Mouse (Mus musculus) frontal cortex, postnatal 25 days (tissue): ENCODE data around the gene Hnf1a.
A peak's percentile ranks its signal among the peaks of the same experiment; 100 is the strongest.

Source experiments
- DNase-seq, 2 experiments: peaks; one replicate each; pipeline ENCODE4 v3.0.0; 2022; ENCODE audit warnings: low spot score in 2 of 2

Hnf1a gene

GRCm38 (mm10) chr5:114970824-114971227, at the start of gene Hnf1a:
Gene Hnf1a, minus strand, starts transcription at chr5:114971094.
- no peak for DNase-seq

GRCm38 (mm10) chr5:115018813-115019212, 47.9 kb upstream of the Hnf1a start:
- DNase-seq: no peak

- DNase-seq: no peak
Measured at GRCm38 (mm10) chr5:115018270-115018669, 47.4 kb upstream of the Hnf1a start.

GRCm38 (mm10) chr5:115015121-115015520, 44.2 kb upstream of the Hnf1a start:
- no peak for DNase-seq

- no peak for DNase-seq
Measured at GRCm38 (mm10) chr5:115014570-115014969, 43.7 kb upstream of the Hnf1a start.

- DNase-seq: no peak
Measured at GRCm38 (mm10) chr5:115013436-115013835, 42.5 kb upstream of the Hnf1a start.

DNA sequence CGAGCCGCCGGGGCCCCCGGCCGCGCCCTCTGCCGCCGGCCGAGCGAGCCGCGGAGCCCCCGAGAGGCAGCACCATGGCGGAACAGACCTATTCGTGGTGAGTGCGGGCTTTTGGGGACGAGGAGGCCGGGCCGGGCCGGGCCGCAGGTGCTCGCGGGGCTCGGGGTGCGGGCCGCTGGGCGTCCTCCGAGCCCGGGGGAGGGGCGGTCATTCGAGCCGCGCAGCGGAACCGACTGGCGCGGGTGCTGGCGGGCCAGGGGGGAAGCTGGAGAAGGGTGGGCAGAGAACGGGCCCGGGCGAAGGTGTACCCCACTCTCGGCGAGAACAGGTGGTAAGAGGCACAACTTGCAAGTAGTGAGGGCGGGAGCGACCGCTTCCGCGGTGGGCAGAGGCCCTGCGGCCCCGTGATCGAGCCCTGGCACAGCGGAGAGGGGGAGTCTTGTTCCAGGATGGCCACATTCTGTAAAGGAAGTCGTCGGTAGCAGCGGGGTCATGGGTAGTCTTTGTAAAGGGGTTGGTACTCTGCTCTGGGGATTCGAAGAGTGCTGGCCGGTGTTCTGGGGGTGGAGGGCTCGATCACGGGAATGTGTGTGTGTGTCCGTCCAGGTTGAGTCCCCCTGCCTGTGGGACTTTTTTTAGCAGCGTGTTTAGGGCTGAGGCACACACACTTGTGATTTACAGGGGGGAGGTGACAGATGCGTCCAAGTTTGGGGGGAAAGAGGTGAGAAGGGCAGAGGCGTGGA, 40.8 kb upstream of the Hnf1a start:
- DNase-seq: peak; percentile 16 to 21

- no peak for DNase-seq
Measured at GRCm38 (mm10) chr5:115011217-115011518, 40.3 kb upstream of the Hnf1a start.

DNA sequence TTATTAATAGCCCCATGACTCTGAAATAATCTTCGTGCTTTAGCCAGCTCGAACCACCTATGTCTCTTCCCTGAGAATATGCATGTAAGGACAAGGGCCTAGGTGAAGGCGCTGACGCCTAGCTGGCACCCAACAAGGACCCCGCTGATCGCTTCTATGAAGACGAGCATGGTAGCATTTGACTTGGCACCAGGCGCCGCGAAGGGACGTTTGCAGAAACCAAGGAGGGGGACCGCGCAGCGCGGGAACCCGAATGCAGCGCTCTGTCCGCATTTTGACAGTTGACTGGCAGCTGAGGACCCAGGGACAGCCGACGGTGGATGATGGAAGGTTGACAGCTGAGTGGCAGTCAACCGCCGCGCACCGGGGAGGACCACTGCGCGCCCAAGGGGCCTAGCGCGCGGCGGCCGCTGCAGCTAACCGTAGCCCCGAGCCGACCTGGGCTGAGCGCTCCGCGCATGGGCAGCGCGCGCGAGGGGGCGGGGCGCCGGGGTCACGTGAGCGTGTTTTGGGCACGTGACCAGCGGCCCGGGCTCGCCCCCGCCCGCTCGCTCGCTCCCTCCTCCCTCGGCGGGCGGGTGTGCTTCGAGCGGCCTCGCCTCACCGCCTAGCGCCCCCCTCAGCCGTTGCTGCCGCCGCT, 39.8 kb upstream of the Hnf1a start, which contains the start of gene Sppl3:
TSS of gene Sppl3 (plus strand) at position 561 of the 640 bp plus-strand sequence.
- DNase-seq: peak; percentile 84 to 89

DNA sequence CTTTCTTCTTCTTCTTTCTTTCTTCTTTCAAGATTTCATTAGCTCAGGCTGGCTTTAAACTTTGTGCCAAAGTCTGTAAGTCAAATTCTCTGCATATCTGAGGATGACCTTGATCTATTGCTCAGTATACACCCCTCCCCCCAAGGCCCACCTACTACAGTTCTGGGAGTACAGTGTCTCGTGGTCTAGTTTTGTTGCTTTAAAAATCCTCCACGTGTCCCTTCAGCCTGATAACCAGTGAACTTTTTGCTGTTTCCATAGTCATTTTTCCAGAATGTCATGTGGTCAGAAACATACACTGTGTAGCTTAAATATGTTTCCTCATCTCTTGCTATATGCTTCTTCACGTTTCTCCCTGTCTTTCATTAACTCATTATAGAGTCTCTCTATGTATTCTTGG, 39.1 kb upstream of the Hnf1a start:
- DNase-seq: no peak

DNA sequence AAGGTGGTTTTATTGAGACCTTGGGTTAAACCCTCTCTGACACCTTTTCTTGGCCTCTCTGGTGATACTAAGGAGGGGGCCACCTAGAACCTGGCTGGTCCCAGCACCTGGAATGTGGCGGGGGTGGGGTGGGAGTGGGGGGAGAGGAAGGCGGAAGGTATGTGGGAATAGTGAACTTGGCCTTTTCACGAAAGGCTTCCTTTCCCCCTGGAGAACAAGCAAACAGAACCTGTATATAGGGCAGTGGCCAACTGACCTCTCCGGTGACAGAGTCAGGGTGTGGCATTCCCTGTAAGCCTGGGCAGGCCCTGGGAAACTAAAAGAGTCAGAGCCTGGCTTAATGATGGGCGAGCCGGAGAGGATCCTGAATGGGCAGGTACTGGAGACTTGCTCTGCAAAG, 38.2 kb upstream of the Hnf1a start:
- DNase-seq: no peak

GRCm38 (mm10) chr5:115008307-115008706, 37.4 kb upstream of the Hnf1a start:
- no peak for DNase-seq

DNA sequence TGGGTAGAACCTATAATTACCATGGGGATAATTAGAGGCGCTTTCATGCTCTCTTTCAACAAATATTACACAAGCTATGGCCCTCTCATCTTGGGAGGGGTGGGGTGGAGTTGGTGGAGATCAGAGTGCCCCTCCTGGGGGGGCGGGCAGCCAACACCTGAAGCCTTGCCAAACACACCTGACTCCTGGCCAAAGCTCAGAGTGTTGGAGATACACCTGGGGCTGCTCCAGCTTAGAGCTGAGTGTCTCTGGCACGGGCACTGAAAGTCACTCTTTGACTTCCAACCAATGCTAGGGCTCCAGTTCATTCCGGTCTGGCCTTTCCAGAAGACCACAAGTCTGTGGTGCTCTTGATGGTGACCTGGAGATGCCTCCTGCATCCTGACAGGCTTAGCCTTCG, 36.9 kb upstream of the Hnf1a start:
- no peak for DNase-seq

GRCm38 (mm10) chr5:115003224-115003873, 32.5 kb upstream of the Hnf1a start:
- DNase-seq: no peak

DNA sequence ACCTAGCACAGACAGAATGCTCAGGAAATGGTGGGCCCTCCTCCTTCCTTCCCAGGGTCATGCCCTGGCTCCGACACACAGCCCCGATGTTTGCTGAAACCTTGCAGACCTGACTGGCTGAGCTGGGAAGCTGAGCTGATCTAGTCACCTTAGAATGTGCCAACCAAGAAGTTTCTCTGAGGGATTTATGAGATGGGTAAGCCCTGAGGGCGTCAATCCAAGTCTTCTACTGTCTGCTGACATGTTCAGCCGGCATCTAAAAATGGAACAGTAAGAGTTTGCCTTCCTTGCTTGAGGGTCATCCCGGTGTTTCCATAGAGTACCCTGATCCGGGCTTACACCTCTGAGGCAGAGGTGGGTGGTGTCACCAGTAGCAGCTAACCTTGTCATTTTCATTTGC, 31.9 kb upstream of the Hnf1a start:
- no peak for DNase-seq

DNA sequence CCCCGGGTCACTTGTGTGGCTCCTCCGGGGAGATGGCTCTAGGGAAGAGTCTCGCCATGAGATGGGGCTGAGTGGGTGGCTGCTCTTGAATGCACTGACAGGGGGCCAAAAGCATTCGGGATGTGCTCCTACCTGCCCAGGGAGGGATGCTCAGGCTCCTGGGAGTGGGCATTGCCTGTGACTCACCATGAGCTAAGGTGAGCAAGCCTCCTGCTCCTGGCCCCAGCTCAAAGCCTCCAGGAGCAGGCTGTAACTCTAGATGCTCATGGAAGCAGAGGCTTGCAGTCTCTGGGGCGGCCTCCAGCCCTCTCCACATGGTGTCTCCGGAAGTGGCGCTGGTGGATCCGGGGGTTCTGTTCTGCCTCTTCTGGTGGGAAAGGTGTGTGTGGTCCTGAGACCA, 30.6 kb upstream of the Hnf1a start:
- no peak for DNase-seq

DNA sequence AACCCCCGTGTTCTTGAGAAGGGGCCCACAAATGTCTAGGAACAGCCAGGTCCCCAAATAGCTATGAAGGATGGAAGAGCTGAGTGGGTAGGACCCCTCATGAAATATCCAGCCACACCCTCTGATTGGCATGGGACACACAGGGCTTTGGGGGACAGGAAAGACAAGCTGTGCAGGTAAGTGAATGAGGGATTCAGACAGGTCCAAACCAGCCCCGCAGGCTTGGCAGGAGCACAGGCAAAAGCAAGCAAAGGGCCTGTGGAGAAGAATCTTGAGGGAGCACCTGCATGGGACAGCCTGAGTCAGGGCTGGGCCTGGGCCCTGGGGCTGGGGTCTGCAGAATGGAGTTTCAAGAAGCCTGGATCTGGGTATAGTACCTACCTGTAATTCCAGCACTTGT, 29.6 kb upstream of the Hnf1a start:
- DNase-seq: no peak

DNA sequence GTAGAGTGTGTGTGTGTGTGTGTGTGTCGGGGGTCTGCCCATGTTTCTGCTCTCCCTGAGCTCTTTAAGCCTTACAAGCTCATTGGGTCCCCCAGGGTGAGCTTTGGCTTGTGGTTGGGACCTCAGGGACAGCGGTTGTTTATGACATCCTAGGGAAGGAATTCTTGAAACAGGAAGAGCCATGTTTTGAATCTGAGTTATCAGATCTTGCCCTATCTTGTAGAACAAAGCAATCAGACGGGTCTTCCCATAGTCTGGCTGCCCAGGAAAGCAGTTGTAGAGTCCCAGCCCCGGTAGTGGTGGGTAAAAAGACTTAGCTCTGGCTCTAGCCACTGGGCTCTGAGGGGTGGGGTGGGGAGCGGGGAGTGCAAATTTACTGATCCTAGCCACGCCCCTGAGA, 26.4 kb upstream of the Hnf1a start:
- no peak for DNase-seq

DNA sequence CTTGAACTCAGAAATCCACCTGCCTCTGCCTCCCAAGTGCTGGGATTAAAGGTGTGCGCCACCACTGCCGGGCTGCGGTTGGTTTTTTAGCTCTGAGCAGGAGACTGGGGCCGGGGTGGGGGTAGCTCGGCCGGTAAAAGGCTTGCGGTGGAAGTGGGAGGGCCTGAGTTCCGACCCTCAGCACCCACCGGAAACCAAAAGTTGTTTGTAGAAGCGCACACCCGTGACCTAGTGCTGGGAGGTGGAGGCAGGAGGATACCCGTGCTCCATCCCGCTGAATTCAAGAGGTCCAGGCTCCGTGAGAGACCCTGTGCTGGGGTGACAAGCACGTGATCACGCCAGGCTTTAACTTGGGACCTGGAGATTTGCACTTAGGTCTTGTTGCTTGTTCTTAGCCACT, 25.6 kb upstream of the Hnf1a start:
- no peak for DNase-seq

DNA sequence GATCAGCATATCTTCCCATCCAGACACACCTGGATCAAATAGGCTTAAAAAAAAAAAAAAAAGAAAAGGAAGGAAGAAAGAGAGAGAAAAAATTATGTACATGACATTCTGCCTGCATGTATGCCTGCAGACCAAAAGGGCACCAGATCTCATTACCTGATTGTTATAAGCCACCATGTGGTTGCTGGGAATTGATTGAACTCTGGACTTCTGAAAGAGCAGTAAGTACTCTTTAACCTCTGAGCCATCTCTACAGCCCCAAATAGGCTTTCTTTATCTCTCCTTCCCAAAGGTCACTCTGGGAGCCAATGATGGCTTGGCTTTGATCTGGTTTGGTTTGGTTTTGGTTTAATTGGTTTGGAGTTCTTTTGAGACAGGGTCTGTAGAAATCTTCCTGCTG, 14.2 kb upstream of the Hnf1a start:
- no peak for DNase-seq

DNA sequence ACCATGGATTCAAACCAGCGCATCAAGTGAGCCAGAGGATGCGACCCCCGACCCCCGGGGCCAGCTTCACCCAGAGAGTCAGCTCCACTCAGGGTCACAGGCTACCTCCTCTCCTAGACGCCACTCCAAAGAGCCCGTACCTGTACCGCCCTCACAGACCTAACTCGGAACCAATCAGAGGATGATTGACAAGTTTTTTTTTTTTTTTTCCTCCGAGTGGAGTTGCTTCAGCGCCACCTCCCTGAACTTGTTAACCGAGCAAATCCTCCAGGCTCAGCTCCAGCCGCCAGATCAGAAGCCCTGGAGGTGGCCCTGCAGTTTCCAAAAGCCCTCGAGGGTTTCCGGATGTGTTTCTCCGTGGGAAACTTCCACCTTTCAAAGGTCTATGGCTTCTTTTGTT, 11.1 kb upstream of the Hnf1a start:
- no peak for DNase-seq

- no peak for DNase-seq
Measured at GRCm38 (mm10) chr5:114980122-114980748, 9.3 kb upstream of the Hnf1a start.
